Mouse (Mus musculus) E14TG2a.4 (cell line): ENCODE results near the gene Glud1.

Source experiments
- H3K27me3 ChIP-seq: 2 replicates; pipeline ENCODE4 v1.6.1; 2014; ENCODE audit warnings: low read length, control low read depth; ENCODE audit not compliant: insufficient read depth
- H3K36me3 ChIP-seq: 2 replicates; pipeline ENCODE4 v1.6.1; 2014; ENCODE audit warnings: low read length, control low read depth; ENCODE audit not compliant: insufficient read depth
- H3K4me1 ChIP-seq: replicated peaks from 2 replicates; pipeline ENCODE4 v1.6.1; 2014; ENCODE audit warnings: low read depth, low read length, control low read depth
- H3K4me3 ChIP-seq: replicated peaks from 2 replicates; pipeline ENCODE4 v1.5.1; 2014; ENCODE audit warnings: mild to moderate bottlenecking, low read length
- H3K9me3 ChIP-seq: 2 replicates; pipeline ENCODE4 v1.6.1; 2014; ENCODE audit warnings: low read length, control low read depth
- CTCF ChIP-seq: conservative IDR thresholded peaks from 2 replicates; pipeline ENCODE4 v1.5.1; 2014; ENCODE audit warnings: low read length
- NANOG ChIP-seq: IDR thresholded peaks from 2 replicates; pipeline ENCODE4 v1.6.1; 2014; ENCODE audit warnings: borderline replicate concordance, low read length, mixed read lengths
- POU5F1 ChIP-seq: IDR thresholded peaks from 2 replicates; pipeline ENCODE4 v1.6.1; 2014; ENCODE audit warnings: low read length, borderline replicate concordance

The Glud1 gene

DNA sequence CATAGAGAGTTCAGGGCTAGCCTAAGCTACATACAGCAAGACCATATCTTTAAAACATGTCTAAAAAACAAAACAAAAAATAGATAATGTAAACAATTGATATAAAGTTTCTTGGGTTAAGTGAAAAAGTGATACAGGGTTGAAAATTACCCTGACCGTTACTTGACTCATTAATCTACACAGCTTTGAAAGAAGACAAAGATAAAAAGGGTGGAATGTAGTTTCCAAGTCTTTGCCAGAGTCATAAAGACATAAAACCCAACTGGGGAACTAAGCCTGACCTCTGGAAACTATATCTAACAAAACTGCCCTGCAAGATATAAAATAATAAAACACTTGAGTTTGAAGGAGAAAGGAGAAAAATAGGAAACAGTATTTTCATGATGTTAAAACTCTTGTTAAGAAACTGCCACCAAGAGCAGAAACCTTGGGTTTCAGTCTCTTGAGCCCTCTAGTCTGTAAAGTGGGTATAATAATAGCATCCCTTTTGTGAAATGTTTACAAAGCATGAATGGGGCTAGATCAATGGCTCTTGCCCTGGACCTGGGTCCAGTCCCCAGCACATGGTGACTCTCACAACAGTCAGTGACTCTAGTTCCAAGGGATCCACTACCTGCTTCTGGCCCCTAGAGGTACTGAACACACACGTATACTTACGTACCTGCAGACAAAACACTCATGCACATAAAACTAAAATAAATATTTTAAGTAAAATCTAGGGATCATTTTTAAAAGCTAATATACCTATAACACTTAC is 21.1 kb upstream of the Glud1 start:
- no peaks in the 10 kb centered on the region for H3K9me3 ChIP-seq
- no peaks in the 10 kb centered on the region for H3K36me3 ChIP-seq
- H3K27me3 ChIP-seq, result no peaks in the 10 kb centered on the region
- 0 out of 2 replicates have a peak, but pooled peaks cover under 1% of the 10 kb centered on the region for H3K4me1 ChIP-seq
- no peak overlapping the region for H3K4me3 ChIP-seq
- TF ChIP-seq CTCF (no peak), NANOG (no peak), POU5F1 (no peak)

GRCm38 (mm10) chr14:34290229-34290628 is 20.3 kb upstream of the Glud1 start:
- Histone ChIP-seq H3K27me3 (no peaks in the 10 kb centered on the region), H3K36me3 (no peaks in the 10 kb centered on the region), H3K4me3 (no peak overlapping the region), H3K4me1 (0 out of 2 replicates have a peak, but pooled peaks cover 3% of the 10 kb centered on the region), H3K9me3 (no peaks in the 10 kb centered on the region)
- TF ChIP-seq CTCF (no peak), NANOG (no peak), POU5F1 (no peak)

GRCm38 (mm10) chr14:34293641-34294040 is 16.9 kb upstream of the Glud1 start:
- Histone ChIP-seq H3K4me1 (peaks cover 31% of the 10 kb centered on the region), H3K9me3 (no peaks in the 10 kb centered on the region), H3K4me3 (no peak overlapping the region), H3K27me3 (no peaks in the 10 kb centered on the region), H3K36me3 (no peaks in the 10 kb centered on the region; the same call in 1 of the 2 replicates)
- no peak for TF ChIP-seq NANOG
- TF ChIP-seq POU5F1, result no peak
- no peak for TF ChIP-seq CTCF

DNA sequence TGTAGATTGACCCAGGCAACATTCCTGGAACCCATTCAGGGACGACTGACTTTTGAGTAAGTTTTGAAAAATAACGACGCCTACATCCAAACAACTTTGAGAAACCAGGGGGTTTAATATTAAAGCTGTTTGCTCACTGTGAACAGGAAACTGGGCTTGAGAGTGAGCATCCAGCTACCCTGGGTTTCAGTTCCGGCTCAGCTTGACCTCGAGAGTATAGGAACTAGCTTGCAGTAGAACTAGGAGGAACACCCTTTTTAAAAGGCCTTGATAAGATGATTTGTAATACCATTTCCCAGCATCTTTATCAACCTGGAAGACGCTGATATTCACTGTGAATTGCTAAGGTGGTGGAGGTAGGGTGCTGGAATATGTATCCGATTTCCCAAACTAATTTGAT is 14.2 kb upstream of the Glud1 start:
- peaks cover 43% of the 10 kb centered on the region for H3K4me1 ChIP-seq
- no peak overlapping the region for H3K4me3 ChIP-seq
- TF ChIP-seq CTCF (no peak), POU5F1 (no peak), NANOG (no peak)
- H3K9me3 ChIP-seq, result no peaks in the 10 kb centered on the region
- peaks cover 3% of the 10 kb centered on the region; the same call in 1 of the 2 replicates for H3K36me3 ChIP-seq
- H3K27me3 ChIP-seq, result no peaks in the 10 kb centered on the region; the same call in 1 of the 2 replicates

DNA sequence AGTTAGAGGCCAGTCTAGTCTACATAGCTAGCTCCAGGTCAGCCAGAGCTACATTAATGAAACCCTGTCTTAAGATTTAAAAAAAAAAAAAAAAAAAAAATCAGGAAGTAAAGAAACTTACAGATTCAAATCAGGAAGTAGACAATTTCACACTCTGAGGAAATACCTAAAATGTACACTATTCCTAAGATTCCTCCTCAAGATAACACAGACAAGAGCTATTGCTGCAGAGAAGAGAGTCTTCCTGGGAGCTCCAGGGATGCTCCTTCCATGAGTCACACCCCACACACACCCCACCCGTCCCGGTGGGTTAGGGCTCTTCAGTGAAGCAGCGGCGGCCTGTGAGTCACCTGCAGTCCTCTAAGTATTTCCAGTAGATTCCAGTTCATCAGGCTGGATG is 13.5 kb upstream of the Glud1 start:
- no peaks in the 10 kb centered on the region; the same call in 1 of the 2 replicates for H3K27me3 ChIP-seq
- H3K4me3 ChIP-seq, result no peak overlapping the region
- peaks cover 10% of the 10 kb centered on the region for H3K36me3 ChIP-seq
- peaks cover 44% of the 10 kb centered on the region for H3K4me1 ChIP-seq
- H3K9me3 ChIP-seq, result no peaks in the 10 kb centered on the region
- no peak for TF ChIP-seq POU5F1

DNA sequence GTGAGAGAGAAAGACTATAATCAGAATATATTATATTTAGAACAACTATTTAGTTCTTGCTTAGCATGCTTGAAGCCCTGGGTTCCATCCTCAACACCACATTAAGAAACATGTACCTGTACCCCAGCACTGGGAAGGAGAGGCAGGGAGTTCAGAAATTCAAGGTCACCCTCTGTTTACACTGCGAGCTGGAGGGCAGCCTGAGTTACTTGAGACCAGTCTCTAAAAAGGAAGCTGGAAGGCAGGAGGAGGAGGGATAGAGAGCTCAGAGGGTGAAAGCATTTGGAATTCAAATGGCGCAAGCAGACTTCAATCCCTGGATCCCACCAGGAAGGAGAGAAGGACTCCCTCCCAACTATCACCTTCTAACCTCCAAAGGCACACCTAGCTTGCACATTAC is 12.9 kb upstream of the Glud1 start:
- Histone ChIP-seq H3K27me3 (no peaks in the 10 kb centered on the region; the same call in 1 of the 2 replicates), H3K4me3 (no peak overlapping the region), H3K36me3 (peaks cover 14% of the 10 kb centered on the region), H3K4me1 (peaks cover 50% of the 10 kb centered on the region), H3K9me3 (no peaks in the 10 kb centered on the region)
- TF ChIP-seq NANOG, result no peak; the same call in 1 of the 2 replicates
- no peak for TF ChIP-seq CTCF
- no peak for TF ChIP-seq POU5F1

DNA sequence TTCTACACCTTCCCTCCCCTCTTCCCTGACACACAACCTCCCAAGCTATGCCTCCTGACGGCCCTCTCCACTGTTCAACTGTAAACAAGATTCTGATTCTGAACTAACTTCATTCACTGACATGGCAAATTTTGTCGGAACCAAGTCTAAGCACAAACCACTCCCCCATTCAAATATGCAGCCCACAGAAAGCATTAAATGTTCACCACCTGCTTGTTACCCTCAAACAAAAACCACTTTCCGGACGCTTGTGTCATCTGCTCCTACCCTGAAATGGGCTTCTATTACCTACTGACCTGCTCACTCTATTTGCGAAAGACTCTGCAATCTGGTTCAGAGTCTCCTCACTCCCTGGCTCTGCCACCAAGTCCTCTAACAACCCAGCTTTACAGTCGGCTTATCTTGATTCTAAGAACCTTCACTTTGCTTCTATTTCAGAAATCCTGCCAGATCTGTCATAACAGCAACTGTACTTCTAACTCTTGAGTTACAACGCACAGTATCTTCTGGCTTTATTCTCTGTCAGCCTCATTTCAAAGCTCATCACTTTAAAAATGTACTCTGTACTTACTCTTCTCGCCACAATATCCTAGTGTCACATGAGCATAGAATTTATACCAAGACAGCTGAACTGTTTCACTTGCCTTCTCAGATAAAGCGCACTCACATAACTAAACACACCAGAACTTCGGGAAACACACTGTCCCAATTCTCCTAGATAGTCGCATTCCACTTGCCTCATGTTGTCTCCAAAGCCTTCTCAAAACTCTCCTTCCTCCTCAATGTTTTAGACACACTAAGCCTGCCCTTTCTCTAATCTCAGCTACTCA is 11.4 kb upstream of the Glud1 start:
- peaks cover 14% of the 10 kb centered on the region for H3K36me3 ChIP-seq
- TF ChIP-seq POU5F1, result no peak
- no peak for TF ChIP-seq CTCF
- TF ChIP-seq NANOG, result no peak
- no peaks in the 10 kb centered on the region; the same call in 1 of the 2 replicates for H3K27me3 ChIP-seq
- no peak overlapping the region for H3K4me3 ChIP-seq
- H3K4me1 ChIP-seq, result peaks cover 65% of the 10 kb centered on the region
- H3K9me3 ChIP-seq, result no peaks in the 10 kb centered on the region

- TF ChIP-seq NANOG (no peak), CTCF (no peak), POU5F1 (no peak)
Observed at GRCm38 (mm10) chr14:34302681-34303242, 7.8 kb upstream of the Glud1 start.

More at GRCm38 (mm10) chr14:34302681-34303242, 7.8 kb upstream of the Glud1 start:
- Histone ChIP-seq H3K4me3 (no peak overlapping the region), H3K4me1 (peaks cover 62% of the 10 kb centered on the region), H3K27me3 (no peaks in the 10 kb centered on the region; the same call in 1 of the 2 replicates), H3K9me3 (no peaks in the 10 kb centered on the region), H3K36me3 (peaks cover 23% of the 10 kb centered on the region)
